In the genomic region with DNA sequence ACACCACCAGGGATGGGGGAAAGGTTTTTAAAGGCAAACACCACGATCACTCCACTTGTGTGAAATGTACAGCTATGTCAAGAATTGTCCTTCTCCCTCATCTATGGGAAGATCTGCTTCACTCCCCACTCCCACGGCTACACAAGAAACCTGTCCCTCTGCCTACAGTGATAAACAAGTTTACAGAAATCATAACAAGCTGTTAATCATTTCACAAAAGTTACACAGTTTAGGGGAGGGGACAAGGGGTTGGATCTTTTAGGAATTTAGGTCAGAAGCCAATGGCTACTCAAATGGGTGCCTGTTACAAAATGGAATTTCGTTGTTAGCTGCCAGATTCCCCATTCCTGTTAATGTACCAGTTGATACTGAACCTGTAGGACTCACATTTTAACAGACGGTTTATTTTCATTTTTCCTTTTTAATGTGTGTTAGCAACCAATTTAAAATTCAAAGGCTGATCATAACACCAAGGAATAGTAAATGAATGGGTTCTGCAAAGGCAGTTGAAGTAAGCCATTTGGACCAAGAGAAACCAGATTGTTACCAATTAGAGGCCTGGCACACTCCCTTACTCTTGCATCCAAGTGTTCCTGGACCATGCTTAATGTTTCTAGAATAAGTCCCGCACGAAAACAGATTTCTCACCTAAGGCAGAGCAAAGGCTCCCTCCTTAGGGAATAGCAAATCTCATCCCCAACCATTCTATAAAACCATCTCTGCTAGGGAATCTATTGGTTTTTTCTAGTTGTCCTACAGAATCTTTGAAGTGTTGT, we compare ENCODE assay signal across 18 mouse cellular contexts. TPM values are rescaled to one million over a fixed set of nuclear protein-coding genes. Genes with fewer than 3 reads are reported as not detected.
DNase-seq lines count a peak whose midpoint lies in the region; ATAC-seq lines count a peak whose summit lies in the region.
"Had no signal": no experiment of that assay in that cellular context is flagged by ENCODE, and none has a peak within 500 bp of the region (broad histone marks: within the 10 kb centered on the region; RNA-seq: fewer than 3 reads in every experiment).

No protein-coding gene starts in this region.

- H3K4me2 ChIP-seq in kidney, embryonic 16.5 days (replicated peaks; ENCODE audit: low read depth, low read length) = no peak overlapping the region
- H3K4me2 ChIP-seq: heart, embryonic 13.5 days; hindbrain, embryonic 12.5 days; neural tube, embryonic 13.5 days had no signal

- no peak overlapping the region for H3K9ac ChIP-seq in kidney, embryonic 16.5 days (replicated peaks; ENCODE audit: low read length)
- H3K9ac ChIP-seq: heart, embryonic 13.5 days; hindbrain, embryonic 12.5 days; neural tube, embryonic 13.5 days had no signal

- H3K27me3 ChIP-seq in kidney, embryonic 16.5 days (ENCODE audit: insufficient read depth, low read length) = no peaks in the 10 kb centered on the region
- H3K27me3 ChIP-seq: hindbrain, embryonic 12.5 days; neural tube, embryonic 13.5 days had no signal

- ATAC-seq in kidney, embryonic 16.5 days (ENCODE audit: low FRiP score, low TSS enrichment) = no peak
- no peak for ATAC-seq in CD4-positive, CD25-positive, alpha-beta regulatory T cell, adult 4 months
- ATAC-seq: activated CD4-positive, CD25-positive, alpha-beta regulatory T cell, adult 4 months; intestine, embryonic 16.5 days; midbrain, embryonic 16.5 days had no signal

- H3K36me3 ChIP-seq in kidney, embryonic 16.5 days (ENCODE audit: insufficient read depth, low read length) = no peaks in the 10 kb centered on the region
- H3K36me3 ChIP-seq: heart, embryonic 13.5 days; hindbrain, embryonic 12.5 days; neural tube, embryonic 13.5 days had no signal

- intact Hi-C loops in heart, postnatal 25 days (cut with DNase I) = no loop called here

- peak; percentile 50 for DNase-seq in kidney, adult 11 months
- peak; percentile 40 to 60 for DNase-seq in right cerebral cortex, postnatal 10 days (ENCODE audit: low spot score in 2 of 2)
- DNase-seq in right cerebral cortex, postnatal 14 days = no peak
- DNase-seq in cerebellum, postnatal 25 days = peak; percentile 52 to 69
- no peak for DNase-seq in gastrocnemius, adult 18-20 months (ENCODE audit: low spot score)
- no peak for DNase-seq in heart, postnatal 25 days (ENCODE audit: low spot score)
- DNase-seq: gastrocnemius, postnatal 36 days; lung, adult 18-20 months had no signal

- H3K4me3 ChIP-seq in kidney, embryonic 16.5 days (ENCODE audit: low read length) = no peak overlapping the region
- H3K4me3 ChIP-seq: heart, embryonic 13.5 days; hindbrain, embryonic 12.5 days; neural tube, embryonic 13.5 days had no signal

- H3K4me1 ChIP-seq in kidney, embryonic 16.5 days (ENCODE audit: insufficient read depth, low read length) = peaks cover 22% of the 10 kb centered on the region
- H3K4me1 ChIP-seq: hindbrain, embryonic 12.5 days; neural tube, embryonic 13.5 days had no signal

- H3K9me3 ChIP-seq in kidney, embryonic 16.5 days (ENCODE audit: low read length) = no peaks in the 10 kb centered on the region
- H3K9me3 ChIP-seq: heart, embryonic 13.5 days; hindbrain, embryonic 12.5 days; neural tube, embryonic 13.5 days had no signal

- 84% methylated on average over 6 of the region's 6 CpGs for WGBS in kidney, embryonic 16.5 days

- H3K27ac ChIP-seq in kidney, embryonic 16.5 days (ENCODE audit: low read length) = no peak overlapping the region
- H3K27ac ChIP-seq: heart, embryonic 13.5 days; hindbrain, embryonic 12.5 days; macrophage; neural tube, embryonic 13.5 days had no signal

RNA-seq across cellular contexts. Expression of a gene that starts 8.9 kb away (rescaled TPM):
- polyA plus RNA-seq in kidney, embryonic 16.5 days (2015; fragmentation: Nextera tagmentation; extraction: Ambion mirVana) = not detected in 2 replicates
- polyA plus RNA-seq in CD4-positive, CD25-positive, alpha-beta regulatory T cell, adult 4 months (2017; shearing (Covaris generic)) = under 1 TPM in 1 of 2 experiments, not detected in 1; 0.98 TPM
- total RNA-seq in gastrocnemius, adult 18-20 months (2021) = under 1 TPM; 0.14 to 0.52 TPM
- total RNA-seq in heart, postnatal 25 days (2021) = not detected
- polyA plus RNA-seq: heart, embryonic 13.5 days; hindbrain, embryonic 12.5 days; macrophage; midbrain, embryonic 16.5 days; neural tube, embryonic 13.5 days had no signal

RNA-seq across cellular contexts. Expression of a gene that starts 30.1 kb away (rescaled TPM):
- polyA plus RNA-seq in kidney, embryonic 16.5 days (2015; fragmentation: Nextera tagmentation; extraction: Ambion mirVana) = 0.36 TPM in 1 of 2 replicates, not detected in the other
- 1 to 10 TPM; 2.0 to 4.4 TPM for polyA plus RNA-seq in CD4-positive, CD25-positive, alpha-beta regulatory T cell, adult 4 months (2017; shearing (Covaris generic))
- under 1 TPM in 1 of 2 experiments, not detected in 1; 0.14 TPM for total RNA-seq in gastrocnemius, adult 18-20 months (2021)
- 1 to 10 TPM; 1.2 to 2.4 TPM for total RNA-seq in heart, postnatal 25 days (2021)
- total RNA-seq: gastrocnemius, postnatal 36 days had no signal
- polyA plus RNA-seq: hindbrain, embryonic 12.5 days; neural tube, embryonic 13.5 days had no signal

RNA-seq across cellular contexts. Expression of a gene that starts 34.6 kb away (rescaled TPM):
- polyA plus RNA-seq in kidney, embryonic 16.5 days (2015; fragmentation: Nextera tagmentation; extraction: Ambion mirVana) = not detected in 2 replicates
- under 1 TPM; 0.43 to 0.71 TPM for polyA plus RNA-seq in CD4-positive, CD25-positive, alpha-beta regulatory T cell, adult 4 months (2017; shearing (Covaris generic))
- total RNA-seq in gastrocnemius, adult 18-20 months (2021) = not detected
- total RNA-seq in heart, postnatal 25 days (2021) = under 1 TPM; 0.48 to 0.70 TPM
- total RNA-seq: left cerebral cortex, postnatal 10 days had no signal
- polyA plus RNA-seq: activated CD4-positive, CD25-positive, alpha-beta regulatory T cell, adult 4 months; heart, embryonic 13.5 days; hindbrain, embryonic 12.5 days; macrophage; midbrain, embryonic 16.5 days; neural tube, embryonic 13.5 days had no signal

RNA-seq across cellular contexts. Expression of a gene that starts 51.9 kb away (rescaled TPM):
- not detected in 2 replicates for polyA plus RNA-seq in kidney, embryonic 16.5 days (2015; fragmentation: Nextera tagmentation; extraction: Ambion mirVana)
- not detected for polyA plus RNA-seq in CD4-positive, CD25-positive, alpha-beta regulatory T cell, adult 4 months (2017; shearing (Covaris generic))
- total RNA-seq in gastrocnemius, adult 18-20 months (2021) = not detected
- total RNA-seq in heart, postnatal 25 days (2021) = not detected
- total RNA-seq: gastrocnemius, postnatal 36 days; left cerebral cortex, postnatal 10 days had no signal
- polyA plus RNA-seq: activated CD4-positive, CD25-positive, alpha-beta regulatory T cell, adult 4 months; heart, embryonic 13.5 days; hindbrain, embryonic 12.5 days; intestine, embryonic 16.5 days; macrophage; midbrain, embryonic 16.5 days; neural tube, embryonic 13.5 days had no signal

Comparison
In these comparisons a context has a peak if more than half of its experiments do, and no peak if none do; other contexts are left out.
1. DNase-seq: peak in kidney, adult 11 months (single experiment), right cerebral cortex, postnatal 10 days (2 of 2) and cerebellum, postnatal 25 days (2 of 2); none in right cerebral cortex, postnatal 14 days (single experiment), gastrocnemius, adult 18-20 months (single experiment) and heart, postnatal 25 days (single experiment).